Mouse (Mus musculus) spleen, adult 2 months (tissue): ENCODE data around the gene Zbtb9. TPM values are rescaled to one million over a fixed set of nuclear protein-coding genes. Genes with fewer than 3 reads are reported as not detected.

Experiments used
- DNase-seq, 2 experiments: peaks; one replicate each; pipeline versions ENCODE4 v3.0.0 to v3.0.0-alpha.2; 2012 to 2021; ENCODE audit warnings: low spot score in 2 of 2, low read depth in 1 of 2
- H3K27ac ChIP-seq: fragments of 200-500 bp; 2 replicates; pipeline ENCODE4 v1.5.1; 2012; ENCODE audit warnings: low read length, inconsistent platforms; ENCODE audit not compliant: insufficient read depth
- H3K27me3 ChIP-seq: fragments of 200-500 bp; 2 replicates; pipeline ENCODE4 v1.6.1; 2012; ENCODE audit warnings: mild to moderate bottlenecking, moderate library complexity, low read length, inconsistent platforms; ENCODE audit not compliant: control insufficient read depth, insufficient read depth
- H3K36me3 ChIP-seq: fragments of 200-500 bp; 2 replicates; pipeline ENCODE4 v1.6.1; 2012; ENCODE audit warnings: mild to moderate bottlenecking, low read length, inconsistent platforms; ENCODE audit not compliant: control insufficient read depth, insufficient read depth
- H3K4me1 ChIP-seq: fragments of 200-500 bp; 2 replicates; pipeline ENCODE4 v1.6.1; 2011; ENCODE audit warnings: inconsistent platforms; ENCODE audit not compliant: control insufficient read depth, insufficient read depth, insufficient read length
- H3K4me3 ChIP-seq: fragments of 200-500 bp; 2 replicates; pipeline ENCODE4 v1.5.1; 2011; ENCODE audit warnings: mild to moderate bottlenecking, inconsistent platforms; ENCODE audit not compliant: insufficient read depth, insufficient read length; ENCODE audit errors: extremely low read depth
- CTCF ChIP-seq: fragments of 200-500 bp; IDR thresholded peaks from 2 replicates; pipeline ENCODE4 v1.5.1; 2011; ENCODE audit warnings: mild to moderate bottlenecking, inconsistent platforms; ENCODE audit not compliant: insufficient read depth, insufficient read length, insufficient replicate concordance; ENCODE audit errors: extremely low read depth
- POLR2A ChIP-seq: fragments of 200-500 bp; IDR thresholded peaks from 2 replicates; pipeline ENCODE4 v1.6.1; 2011; ENCODE audit warnings: low read depth, low read length, inconsistent platforms
- WGBS: fragments of 180-500 bp; shearing (Covaris S2); methylation state at CpG from one replicate; pipeline ENCODE4 v1.1.7; 2018; 5-methylcytosine and 5-hydroxymethylcytosine counted together
- polyA plus RNA-seq: library from polyadenylated mRNA; depleted of rRNA; stranded (reverse); fragments of >200 nt; gene quantifications from 2 replicates; pipeline ENCODE4 v1.2.3, GENCODE M21; 2012

The Zbtb9 gene
- polyA plus RNA-seq, 1 experiment, result 13.7 TPM

DNA sequence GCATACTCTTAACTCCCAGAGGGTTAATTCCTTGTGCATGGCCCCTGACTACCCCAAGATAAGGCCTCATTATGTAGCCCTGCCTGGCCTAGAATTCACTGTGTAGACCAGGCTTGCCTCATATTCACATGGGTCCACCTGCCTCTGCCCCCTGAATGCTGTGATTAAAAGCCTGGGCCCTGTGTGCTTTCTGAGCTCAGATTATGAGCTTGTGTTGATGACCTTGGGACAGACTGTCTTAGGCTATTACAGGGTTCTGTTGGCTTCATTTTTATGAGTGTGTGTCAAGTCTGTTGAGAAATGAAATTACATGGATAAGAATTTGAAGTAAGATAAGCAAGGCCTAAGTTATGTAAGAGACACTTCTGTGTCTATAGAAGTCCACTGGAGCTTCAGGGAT, 17.6 kb downstream of the Zbtb9 start:
- H3K27me3 ChIP-seq, result no peaks in the 10 kb centered on the region
- H3K27ac ChIP-seq, result no peak overlapping the region
- H3K36me3 ChIP-seq, result no peaks in the 10 kb centered on the region
- H3K4me3 ChIP-seq, result no peak overlapping the region
- DNase-seq, result no peak
- H3K4me1 ChIP-seq, result no peaks in the 10 kb centered on the region
- TF ChIP-seq POLR2A, result no peak
- no peak for TF ChIP-seq CTCF

DNA sequence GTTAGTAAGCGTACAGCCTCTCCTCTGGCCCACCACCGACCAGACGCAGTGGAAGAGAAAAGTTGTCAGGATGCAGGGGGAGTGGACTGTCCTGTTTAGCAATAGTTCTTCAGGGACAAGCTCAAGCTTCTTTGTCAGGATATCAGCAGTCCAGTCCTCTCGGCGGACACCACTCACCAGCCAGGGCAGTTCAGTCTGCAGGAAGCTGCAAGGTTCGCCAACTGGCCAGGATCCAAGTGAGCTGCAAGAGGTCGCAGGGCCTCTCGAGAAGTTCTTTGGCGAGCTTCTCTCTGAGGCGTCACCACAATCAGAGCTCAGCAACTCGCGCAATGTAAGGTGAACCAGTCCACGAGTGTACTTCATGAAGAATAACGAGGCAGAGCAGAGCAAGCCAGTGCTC, 21.4 kb downstream of the Zbtb9 start:
- WGBS, result 74% methylated on average over 14 of the region's 14 CpGs
- Histone ChIP-seq H3K4me1 (no peaks in the 10 kb centered on the region), H3K4me3 (no peak overlapping the region), H3K27ac (no peak overlapping the region), H3K36me3 (no peaks in the 10 kb centered on the region), H3K27me3 (no peaks in the 10 kb centered on the region)
- TF ChIP-seq CTCF (no peak), POLR2A (no peak)
- no peak for DNase-seq

DNA sequence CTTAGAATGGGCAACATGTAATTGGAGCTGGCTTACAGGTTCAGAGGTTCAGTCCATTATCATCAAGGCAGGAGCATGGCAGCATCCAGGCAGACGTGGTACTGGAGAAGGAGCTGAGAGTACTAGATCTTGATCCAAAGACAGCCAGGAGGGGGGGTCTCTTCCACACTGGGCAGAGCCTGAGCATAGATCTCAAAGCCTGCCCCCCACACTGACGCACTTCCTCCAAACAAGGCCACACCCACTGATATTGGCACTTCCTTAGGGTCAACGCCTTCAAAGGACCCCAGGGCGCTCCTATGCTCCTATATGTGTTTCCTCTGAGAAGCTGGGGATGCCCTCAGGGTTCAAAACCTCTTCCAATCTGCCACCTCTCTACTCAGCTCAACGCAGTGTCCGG, 22.0 kb downstream of the Zbtb9 start:
- DNase-seq, result no peak
- Histone ChIP-seq H3K27me3 (no peaks in the 10 kb centered on the region), H3K36me3 (no peaks in the 10 kb centered on the region), H3K27ac (no peak overlapping the region), H3K4me1 (no peaks in the 10 kb centered on the region), H3K4me3 (no peak overlapping the region)
- 88% methylated on average over 6 of the region's 6 CpGs for WGBS
- TF ChIP-seq CTCF (no peak), POLR2A (no peak)

DNA sequence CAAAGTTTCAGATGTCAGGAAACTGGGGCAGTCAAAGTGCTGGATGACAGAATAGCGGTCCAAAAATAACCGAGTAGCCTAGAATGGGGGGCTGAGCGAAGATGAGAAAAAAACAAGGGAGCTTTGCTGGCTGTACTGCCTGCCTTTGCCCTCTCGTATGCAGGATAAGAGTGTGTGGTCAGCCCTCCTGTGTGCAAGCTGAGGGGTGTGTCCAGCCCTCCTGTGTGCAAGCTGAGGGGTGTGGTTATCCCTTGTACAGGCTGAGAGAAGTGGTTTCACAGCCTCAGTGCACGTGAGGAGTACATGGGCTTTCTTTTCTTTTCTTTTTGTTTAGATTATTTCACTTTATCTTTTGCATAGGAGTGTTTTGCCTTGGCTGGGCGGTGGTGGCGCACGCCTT, 22.6 kb downstream of the Zbtb9 start:
- WGBS, result 73% methylated on average over 8 of the region's 8 CpGs
- DNase-seq, result no peak
- H3K27me3 ChIP-seq, result no peaks in the 10 kb centered on the region
- no peaks in the 10 kb centered on the region; the same call in 1 of the 2 replicates for H3K4me1 ChIP-seq
- no peak for TF ChIP-seq POLR2A
- no peak for TF ChIP-seq CTCF
- no peak overlapping the region for H3K4me3 ChIP-seq
- H3K27ac ChIP-seq, result no peak overlapping the region
- no peaks in the 10 kb centered on the region for H3K36me3 ChIP-seq

DNA sequence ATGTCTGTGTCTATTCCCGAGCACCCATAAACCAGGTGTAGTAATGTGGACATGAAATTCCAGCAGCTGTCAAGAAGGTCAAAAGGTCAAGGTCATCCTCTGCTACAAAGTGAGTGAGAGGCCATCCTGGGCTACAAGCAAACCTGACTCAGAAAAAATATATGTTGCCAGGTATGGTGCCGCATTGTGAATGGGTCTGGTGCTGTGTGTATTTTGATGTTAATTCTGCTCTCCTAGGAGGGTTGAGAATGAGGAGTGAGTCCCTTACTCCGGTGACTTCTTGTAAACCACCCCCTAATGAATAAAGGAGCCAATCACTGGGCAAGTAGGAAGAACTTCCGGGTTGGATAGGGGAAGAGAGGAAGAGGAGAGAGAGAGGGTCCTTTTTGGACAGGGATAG, 24.7 kb downstream of the Zbtb9 start:
- H3K36me3 ChIP-seq, result no peaks in the 10 kb centered on the region
- TF ChIP-seq POLR2A, result no peak
- TF ChIP-seq CTCF, result no peak
- DNase-seq, result no peak
- H3K4me1 ChIP-seq, result no peaks in the 10 kb centered on the region; the same call in 1 of the 2 replicates
- H3K27ac ChIP-seq, result no peak overlapping the region
- H3K4me3 ChIP-seq, result no peak overlapping the region
- WGBS, result 85% methylated on average over 4 of the region's 4 CpGs
- H3K27me3 ChIP-seq, result no peaks in the 10 kb centered on the region

DNA sequence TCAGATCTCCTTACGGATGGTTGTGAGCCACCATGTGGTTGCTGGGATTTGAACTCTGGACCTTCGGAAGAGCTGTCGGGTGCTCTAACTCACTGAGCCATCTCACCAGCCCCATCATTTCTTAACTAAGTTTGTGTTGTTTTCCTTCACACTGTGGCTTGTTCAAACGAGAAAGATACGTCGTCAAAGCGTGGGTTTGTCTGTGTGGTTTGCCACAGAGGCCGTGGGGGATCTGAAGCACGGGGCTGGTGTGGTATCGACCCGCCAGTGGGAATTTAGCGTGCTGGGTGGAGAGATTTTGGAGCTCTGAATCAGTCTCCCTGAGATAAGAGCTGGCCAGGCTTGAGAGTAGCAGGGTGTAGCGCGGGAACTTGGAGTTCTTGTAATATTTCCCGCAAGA, 25.3 kb downstream of the Zbtb9 start:
- Histone ChIP-seq H3K4me1 (no peaks in the 10 kb centered on the region; the same call in 1 of the 2 replicates), H3K27me3 (no peaks in the 10 kb centered on the region), H3K36me3 (no peaks in the 10 kb centered on the region), H3K4me3 (no peak overlapping the region), H3K27ac (no peak overlapping the region)
- DNase-seq, result no peak
- WGBS, result 52% methylated on average over 15 of the region's 15 CpGs
- no peak for TF ChIP-seq CTCF
- TF ChIP-seq POLR2A, result no peak

DNA sequence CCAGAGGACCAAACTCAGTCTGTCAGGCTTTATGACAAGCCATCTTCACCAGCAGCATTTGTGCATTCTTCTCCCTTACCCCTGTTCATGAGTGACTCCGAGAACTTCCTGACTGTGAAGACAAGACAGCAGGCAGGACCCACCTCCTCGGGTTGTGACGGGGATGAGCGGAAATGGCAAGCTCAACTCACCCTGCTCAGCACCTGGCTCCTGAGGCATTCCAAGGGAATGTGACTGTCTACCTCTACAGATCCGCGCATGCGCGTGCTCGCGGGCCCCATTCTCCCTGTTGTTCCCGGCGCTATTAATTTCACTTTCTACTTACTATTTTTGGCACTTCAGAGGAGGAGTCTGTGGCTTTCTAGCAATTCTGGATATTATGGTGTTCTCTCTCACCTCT, 27.0 kb downstream of the Zbtb9 start:
- TF ChIP-seq CTCF (no peak), POLR2A (no peak)
- H3K4me1 ChIP-seq, result no peaks in the 10 kb centered on the region; the same call in 1 of the 2 replicates
- no peaks in the 10 kb centered on the region for H3K27me3 ChIP-seq
- H3K4me3 ChIP-seq, result peak overlapping the region; percentile 29; the same call in 1 of the 2 replicates
- H3K36me3 ChIP-seq, result no peaks in the 10 kb centered on the region
- no peak for DNase-seq
- no peak overlapping the region for H3K27ac ChIP-seq
- WGBS, result 41% methylated on average over 12 of the region's 12 CpGs

DNA sequence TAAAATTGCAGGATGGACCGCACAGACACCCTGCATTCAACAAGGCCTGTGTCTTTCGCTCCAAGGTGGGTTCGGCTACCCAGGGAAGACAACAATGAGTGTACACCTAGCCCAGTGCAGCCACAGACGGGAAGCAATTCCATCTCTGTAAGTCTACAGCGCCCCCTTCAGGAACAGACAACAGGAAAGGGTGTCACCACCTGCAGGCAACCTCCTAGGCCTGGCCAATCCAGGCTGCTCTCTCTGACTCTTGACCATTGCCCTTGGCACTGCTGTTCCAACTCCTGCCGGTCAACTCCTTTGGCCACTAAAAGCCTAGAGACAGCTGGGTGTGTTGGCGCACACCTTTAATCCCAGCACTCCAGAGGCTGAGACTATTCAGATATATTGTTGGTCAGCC, 28.2 kb downstream of the Zbtb9 start:
- Histone ChIP-seq H3K4me3 (no peak overlapping the region), H3K4me1 (no peaks in the 10 kb centered on the region; the same call in 1 of the 2 replicates), H3K27ac (no peak overlapping the region), H3K27me3 (no peaks in the 10 kb centered on the region), H3K36me3 (no peaks in the 10 kb centered on the region)
- DNase-seq, result peak; percentile 29 to 60
- WGBS, result 78% methylated on average over 7 of the region's 7 CpGs
- no peak for TF ChIP-seq POLR2A
- peak; percentile 45; the same call in 1 of the 2 replicates for TF ChIP-seq CTCF
